8 mouse cellular contexts compared by ENCODE assay signal in the genomic region with DNA sequence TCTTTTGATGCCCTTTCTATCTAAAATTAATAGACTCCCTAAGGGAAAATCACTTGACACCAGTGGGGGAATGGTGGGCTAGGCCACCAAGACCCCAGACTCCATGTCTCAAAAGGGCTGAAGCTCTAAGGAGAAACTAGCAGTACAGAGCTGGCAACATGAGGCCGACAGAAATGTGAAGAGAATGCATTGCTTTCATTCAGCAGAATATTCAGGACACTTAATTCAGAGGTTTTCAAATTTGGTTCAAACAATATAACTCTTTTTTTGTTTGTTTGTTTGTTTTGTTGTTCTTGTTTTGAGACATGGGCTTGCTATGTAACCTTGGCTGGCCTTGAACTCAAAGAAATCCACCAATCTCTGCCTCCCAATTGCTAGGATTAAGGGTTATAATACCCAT. TPM values are rescaled to one million over a fixed set of nuclear protein-coding genes. Genes with fewer than 3 reads are reported as not detected.
DNase-seq lines count a peak whose midpoint lies in the region; ATAC-seq and TF ChIP-seq lines count a peak whose summit lies in the region.

A gene (minus strand): TSS at position 101 of the 400 bp plus-strand sequence.

- H3K27ac ChIP-seq in lung, embryonic 14.5 days (ENCODE audit: low read depth) = no peak within 1 kb of the TSS
- no peak within 1 kb of the TSS for H3K27ac ChIP-seq in embryonic facial prominence, embryonic 12.5 days
- peak within 1 kb of the TSS in 1 of 2 experiments; percentile 82; a peak in 1 of 4 replicates for H3K27ac ChIP-seq in heart, embryonic 14.5 days (replicated peaks in 1 of 2; ENCODE audit: control insufficient read depth in 1 of 2, insufficient read depth in 1 of 2, low read depth in 2 of 2, low read length in 2 of 2)
- H3K27ac ChIP-seq in neural tube, embryonic 12.5 days = no peak within 1 kb of the TSS

- no peak for TF ChIP-seq CTCF in lung, embryonic 14.5 days (IDR thresholded peaks at IDR 0.05; ENCODE audit: low read depth)

- peak within 1 kb of the TSS; percentile 92 for H3K4me2 ChIP-seq in lung, embryonic 14.5 days
- H3K4me2 ChIP-seq in embryonic facial prominence, embryonic 12.5 days (replicated peaks) = peak within 1 kb of the TSS; percentile 71
- peak within 1 kb of the TSS; percentile 90 for H3K4me2 ChIP-seq in heart, embryonic 14.5 days (ENCODE audit: low read length)
- peak within 1 kb of the TSS; percentile 76 for H3K4me2 ChIP-seq in neural tube, embryonic 12.5 days (replicated peaks)

- peaks cover 6% of the 10 kb centered on the region; the same call in 1 of the 2 replicates for H3K36me3 ChIP-seq in lung, embryonic 14.5 days (ENCODE audit: insufficient read depth)
- H3K36me3 ChIP-seq in embryonic facial prominence, embryonic 12.5 days = no peaks in the 10 kb centered on the region
- peaks cover 10% of the 10 kb centered on the region for H3K36me3 ChIP-seq in heart, embryonic 14.5 days (ENCODE audit: control insufficient read depth, insufficient read depth, low read length)
- no peaks in the 10 kb centered on the region for H3K36me3 ChIP-seq in neural tube, embryonic 12.5 days

- no peaks in the 10 kb centered on the region for H3K9me3 ChIP-seq in lung, embryonic 14.5 days (ENCODE audit: low read depth, low read length)
- no peaks in the 10 kb centered on the region for H3K9me3 ChIP-seq in embryonic facial prominence, embryonic 12.5 days
- no peaks in the 10 kb centered on the region for H3K9me3 ChIP-seq in heart, embryonic 14.5 days (ENCODE audit: control insufficient read depth, low read length)
- H3K9me3 ChIP-seq in neural tube, embryonic 12.5 days = no peaks in the 10 kb centered on the region

- peak within 1 kb of the TSS; percentile 100; the same call in 1 of the 2 replicates for H3K9ac ChIP-seq in lung, embryonic 14.5 days
- peak within 1 kb of the TSS; percentile 100; the same call in 1 of the 2 replicates for H3K9ac ChIP-seq in embryonic facial prominence, embryonic 12.5 days
- H3K9ac ChIP-seq in heart, embryonic 14.5 days (ENCODE audit: low read length) = peak within 1 kb of the TSS; percentile 100
- H3K9ac ChIP-seq in neural tube, embryonic 12.5 days = no peak within 1 kb of the TSS

- intact Hi-C loops in left cerebral cortex, postnatal 25 days (cut with DNase I) = no loop called here

- peak within 1 kb of the TSS; percentile 100 for H3K4me3 ChIP-seq in lung, embryonic 14.5 days (ENCODE audit: low read depth, low read length)
- H3K4me3 ChIP-seq in embryonic facial prominence, embryonic 12.5 days = peak within 1 kb of the TSS; percentile 100
- peak within 1 kb of the TSS; percentile 88 to 99 for H3K4me3 ChIP-seq in heart, embryonic 14.5 days (ENCODE audit: control insufficient read depth in 1 of 2, insufficient read depth in 1 of 2, low read depth in 1 of 2, low read length in 2 of 2)
- H3K4me3 ChIP-seq in neural tube, embryonic 12.5 days = peak within 1 kb of the TSS; percentile 100

- WGBS in lung, embryonic 14.5 days = 82% methylated on average over 1 of the region's 1 CpGs
- WGBS in embryonic facial prominence, embryonic 12.5 days = 76% methylated on average over 1 of the region's 1 CpGs
- WGBS in heart, embryonic 14.5 days = 76% methylated on average over 1 of the region's 1 CpGs
- 90% methylated on average over 1 of the region's 1 CpGs for WGBS in neural tube, embryonic 12.5 days

- H3K27me3 ChIP-seq in lung, embryonic 14.5 days (ENCODE audit: insufficient read depth, low read length) = peaks cover 7% of the 10 kb centered on the region; the same call in 1 of the 2 replicates
- peaks cover 9% of the 10 kb centered on the region for H3K27me3 ChIP-seq in embryonic facial prominence, embryonic 12.5 days
- peaks cover 5% of the 10 kb centered on the region; the same call in 1 of the 2 replicates for H3K27me3 ChIP-seq in heart, embryonic 14.5 days (ENCODE audit: control insufficient read depth, insufficient read depth, low read length)
- H3K27me3 ChIP-seq in neural tube, embryonic 12.5 days (replicated peaks) = peaks cover 3% of the 10 kb centered on the region; the same call in 1 of the 2 replicates

- H3K4me1 ChIP-seq in lung, embryonic 14.5 days (ENCODE audit: insufficient read depth) = peaks cover 4% of the 10 kb centered on the region; the same call in 1 of the 2 replicates
- H3K4me1 ChIP-seq in embryonic facial prominence, embryonic 12.5 days = peaks cover 11% of the 10 kb centered on the region
- peaks cover 2 to 12% of the 10 kb centered on the region in 2 experiments for H3K4me1 ChIP-seq in heart, embryonic 14.5 days (ENCODE audit: control insufficient read depth in 2 of 2, insufficient read depth in 2 of 2, low read length in 2 of 2)
- H3K4me1 ChIP-seq in neural tube, embryonic 12.5 days = peaks cover 15% of the 10 kb centered on the region

- no peak for DNase-seq in lung, embryonic 14.5 days
- DNase-seq in lung, postnatal 14 days = no peak
- DNase-seq in left cerebral cortex, postnatal 25 days (ENCODE audit: low spot score in 2 of 2) = no peak
- DNase-seq in cerebellum, adult 9-10 months = no peak
- DNase-seq in kidney, adult 9 months = no peak

- ATAC-seq in lung, embryonic 14.5 days (ENCODE audit: insufficient read depth) = no peak
- ATAC-seq in embryonic facial prominence, embryonic 12.5 days (ENCODE audit: insufficient number of reproducible peaks, insufficient read depth, low FRiP score, low TSS enrichment) = no peak
- no peak for ATAC-seq in heart, embryonic 14.5 days (ENCODE audit: insufficient number of reproducible peaks, insufficient read depth, low FRiP score, low read depth)
- ATAC-seq in neural tube, embryonic 12.5 days (ENCODE audit: low FRiP score, low read depth) = no peak

RNA-seq across cellular contexts. Expression of the gene that starts here (rescaled TPM):
- polyA plus RNA-seq in lung, embryonic 14.5 days (2014; fragmentation: Nextera tagmentation; extraction: Ambion mirVana) = 349 and 371 TPM in 2 replicates
- 339 and 358 TPM in 2 replicates for polyA plus RNA-seq in embryonic facial prominence, embryonic 12.5 days (2016; fragmentation: Nextera tagmentation; extraction: Ambion mirVana)
- 276 and 285 TPM in 2 replicates for polyA plus RNA-seq in heart, embryonic 14.5 days (2014; fragmentation: Nextera tagmentation; extraction: Ambion mirVana)
- 100 to 1,000 TPM; 138 to 158 TPM for total RNA-seq in left cerebral cortex, postnatal 25 days (2021)
- 342 and 364 TPM in 2 replicates for polyA plus RNA-seq in neural tube, embryonic 12.5 days (2016; fragmentation: Nextera tagmentation; extraction: Ambion mirVana)
